Comparison of ENCODE assay signal across 14 mouse cellular contexts in genomic region chr2:113420691-113421090, GRCm38 (mm10).
"Had no signal": no experiment of that assay in that cellular context is flagged by ENCODE, and none has a peak within 500 bp of the region (broad histone marks: within the 10 kb centered on the region; RNA-seq: fewer than 3 reads in every experiment).

No protein-coding gene starts in this region.

- H3K9ac ChIP-seq: liver, embryonic 15.5 days; lung, embryonic 14.5 days; midbrain, embryonic 15.5 days; neural tube, embryonic 13.5 days had no signal

- DNase-seq: kidney, adult 2 months; kidney, postnatal 25 days; lung, embryonic 14.5 days; lung, postnatal 14 days; right cerebral cortex, postnatal 14 days; thymus, postnatal 36 days had no signal

- H3K27me3 ChIP-seq: liver, embryonic 15.5 days; megakaryocyte, embryonic 14.5 days; midbrain, embryonic 15.5 days; neural tube, embryonic 13.5 days had no signal

- H3K9me3 ChIP-seq: limb, embryonic 10.5 days; liver, embryonic 15.5 days; megakaryocyte, embryonic 14.5 days; midbrain, embryonic 15.5 days; neural tube, embryonic 13.5 days had no signal

- H3K4me3 ChIP-seq: limb, embryonic 10.5 days; liver, embryonic 15.5 days; megakaryocyte, embryonic 14.5 days; midbrain, embryonic 15.5 days; neural tube, embryonic 13.5 days had no signal

- H3K4me1 ChIP-seq: limb, embryonic 10.5 days; liver, embryonic 15.5 days; megakaryocyte, embryonic 14.5 days; midbrain, embryonic 15.5 days had no signal

- ATAC-seq: midbrain, embryonic 15.5 days had no signal

- H3K4me2 ChIP-seq: liver, embryonic 11.5 days; liver, embryonic 15.5 days; lung, embryonic 14.5 days; midbrain, embryonic 11.5 days; midbrain, embryonic 15.5 days; neural tube, embryonic 13.5 days had no signal

- H3K36me3 ChIP-seq: limb, embryonic 10.5 days; liver, embryonic 15.5 days; midbrain, embryonic 15.5 days; neural tube, embryonic 13.5 days had no signal

- H3K27ac ChIP-seq: limb, embryonic 10.5 days; liver, embryonic 15.5 days; macrophage; midbrain, embryonic 15.5 days; neural tube, embryonic 13.5 days had no signal
